8 mouse cellular contexts compared by ENCODE assay signal in the genomic region with DNA sequence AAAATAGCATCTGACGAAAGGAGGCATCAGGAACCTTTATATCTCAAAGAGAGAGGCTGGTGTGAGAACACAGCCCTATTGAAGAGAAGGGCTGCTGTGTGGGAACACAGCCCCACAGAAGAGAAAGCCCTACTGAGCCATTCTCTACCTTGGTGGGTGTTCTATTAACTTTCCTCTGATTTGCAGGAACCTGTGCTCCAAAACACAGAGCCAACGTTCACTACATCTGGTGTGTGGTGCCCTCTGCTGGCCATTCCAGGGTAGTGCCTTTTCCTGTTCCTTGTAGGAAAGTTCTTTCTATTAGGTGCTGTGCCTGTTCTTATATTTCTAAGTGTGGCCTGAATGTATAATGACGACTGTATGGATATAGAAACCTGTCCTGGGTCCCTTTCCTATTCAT. TPM values are rescaled to one million over a fixed set of nuclear protein-coding genes. Genes with fewer than 3 reads are reported as not detected.
DNase-seq lines count a peak whose midpoint lies in the region; ATAC-seq lines count a peak whose summit lies in the region.

No protein-coding gene starts in this region.

- WGBS in heart, embryonic 11.5 days (ENCODE audit: insufficient replicate concordance), result 34% methylated on average over 3 of the region's 3 CpGs
- 24% methylated on average over 3 of the region's 3 CpGs for WGBS in midbrain, embryonic 11.5 days

- H3K9ac ChIP-seq in heart, embryonic 11.5 days (ENCODE audit: low read depth, low read length), result no peak overlapping the region
- no peak overlapping the region for H3K9ac ChIP-seq in midbrain, embryonic 11.5 days (ENCODE audit: low read length)

- 0 out of 2 replicates have a peak, but pooled peaks cover 2% of the 10 kb centered on the region for H3K27me3 ChIP-seq in heart, embryonic 11.5 days (ENCODE audit: control insufficient read depth, insufficient read depth, low read length)
- H3K27me3 ChIP-seq in midbrain, embryonic 11.5 days (ENCODE audit: control insufficient read depth, insufficient read depth, low read length), result no peaks in the 10 kb centered on the region

- intact Hi-C loops in gastrocnemius, postnatal 14 days (cut with DNase I; ENCODE audit: low total_unique reads), result loop anchor here (2.0 kb wide), 1 partner anchor 182 kb away; no protein-coding TSS in a partner anchor

- peaks cover 4% of the 10 kb centered on the region; the same call in 1 of the 2 replicates for H3K4me1 ChIP-seq in heart, embryonic 11.5 days (ENCODE audit: control insufficient read depth, insufficient read depth, low read length)
- H3K4me1 ChIP-seq in midbrain, embryonic 11.5 days (ENCODE audit: control insufficient read depth, insufficient read depth, low read length), result no peaks in the 10 kb centered on the region

- H3K27ac ChIP-seq in heart, embryonic 11.5 days (ENCODE audit: low read depth, low read length), result no peak overlapping the region
- H3K27ac ChIP-seq in midbrain, embryonic 11.5 days (ENCODE audit: low read depth, low read length), result no peak overlapping the region

- no peak; the same call in 1 of the 2 replicates for ATAC-seq in heart, embryonic 11.5 days (replicated peaks; ENCODE audit: insufficient number of reproducible peaks, low FRiP score, low TSS enrichment)
- peak; percentile 86 for ATAC-seq in common myeloid progenitor, adult 5-6 weeks (replicated peaks; ENCODE audit: low read depth, poor library complexity, severe bottlenecking)
- ATAC-seq in inflammation-experienced regulatory T-cells, adult 6 months, result peak; percentile 72
- peak; percentile 57; the same call in 1 of the 2 replicates for ATAC-seq in midbrain, embryonic 11.5 days (ENCODE audit: low FRiP score)

- H3K9me3 ChIP-seq in heart, embryonic 11.5 days (replicated peaks; ENCODE audit: control insufficient read depth, low read length), result no peaks in the 10 kb centered on the region
- H3K9me3 ChIP-seq in midbrain, embryonic 11.5 days (ENCODE audit: control insufficient read depth, low read length), result no peaks in the 10 kb centered on the region

- DNase-seq in heart, adult 11 months, result peak; percentile 93
- peak; percentile 79 for DNase-seq in gastrocnemius, postnatal 14 days
- DNase-seq in left cerebral cortex, adult 8-10 months (ENCODE audit: low spot score in 2 of 2), result peak; percentile 50 to 76
- peak; percentile 98 for DNase-seq in midbrain, embryonic 11.5 days (ENCODE audit: low spot score, missing footprints)
- peak; percentile 93 for DNase-seq in right cerebral cortex, postnatal 4 days

- no peak overlapping the region for H3K4me2 ChIP-seq in heart, embryonic 11.5 days
- H3K4me2 ChIP-seq in midbrain, embryonic 11.5 days, result no peak overlapping the region

- no peak overlapping the region for H3K4me3 ChIP-seq in heart, embryonic 11.5 days (ENCODE audit: low read depth, low read length)
- no peak overlapping the region for H3K4me3 ChIP-seq in midbrain, embryonic 11.5 days (ENCODE audit: low read depth, low read length)

- H3K36me3 ChIP-seq in heart, embryonic 11.5 days (ENCODE audit: control insufficient read depth, insufficient read depth, low read length), result no peaks in the 10 kb centered on the region
- H3K36me3 ChIP-seq in midbrain, embryonic 11.5 days (ENCODE audit: control insufficient read depth, insufficient read depth, low read length), result no peaks in the 10 kb centered on the region

RNA-seq across cellular contexts. Expression of gene Zfp326, which starts 7.8 kb away (rescaled TPM):
- polyA plus RNA-seq in heart, embryonic 11.5 days (2014; fragmentation: Nextera tagmentation; extraction: Ambion mirVana), result 16.9 and 32.0 TPM in 2 replicates
- 73.7 and 102 TPM in 2 replicates for total RNA-seq in common myeloid progenitor, adult 5-6 weeks (2017)
- 10 to 100 TPM in 1 of 2 experiments, 1 to 10 TPM in 1; 8.4 to 10.6 TPM for total RNA-seq in gastrocnemius, postnatal 14 days (2021)
- polyA plus RNA-seq in inflammation-experienced regulatory T-cells, adult 6 months (2017; shearing (Covaris generic)), result 10 to 100 TPM; 13.0 to 23.1 (median 15.0) TPM
- 10 to 100 TPM; 23.4 to 31.5 (median 29.7) TPM for total RNA-seq in left cerebral cortex, adult 8-10 months (2022)
- polyA plus RNA-seq in midbrain, embryonic 11.5 days (2014; fragmentation: Nextera tagmentation; extraction: Ambion mirVana), result 43.3 and 50.6 TPM in 2 replicates
